Mouse (Mus musculus) left cerebral cortex, postnatal 36 days (tissue): ENCODE results near the gene Slc44a4. TPM values are rescaled to one million over a fixed set of nuclear protein-coding genes. Genes with fewer than 3 reads are reported as not detected.
A peak's percentile ranks its signal among the peaks of the same experiment; 100 is the strongest.

Experiments used
- DNase-seq, 2 experiments: peaks; one replicate each; pipeline ENCODE4 v3.0.0; 2021 to 2022; ENCODE audit warnings: low spot score in 2 of 2, mixed read lengths in 1 of 2
- intact Hi-C: fragments of 180-260 bp; cut with DNase I; formaldehyde crosslinking; loops from one replicate; pipeline ENCODE4 v1.15.1; 2025
- total RNA-seq, 2 experiments: library from RNA; stranded (reverse); gene quantifications; 2 replicates each; pipeline ENCODE4 v1.2.3; 2021

Gene Slc44a4
- under 1 TPM; 0.23 to 0.69 TPM for total RNA-seq

DNA sequence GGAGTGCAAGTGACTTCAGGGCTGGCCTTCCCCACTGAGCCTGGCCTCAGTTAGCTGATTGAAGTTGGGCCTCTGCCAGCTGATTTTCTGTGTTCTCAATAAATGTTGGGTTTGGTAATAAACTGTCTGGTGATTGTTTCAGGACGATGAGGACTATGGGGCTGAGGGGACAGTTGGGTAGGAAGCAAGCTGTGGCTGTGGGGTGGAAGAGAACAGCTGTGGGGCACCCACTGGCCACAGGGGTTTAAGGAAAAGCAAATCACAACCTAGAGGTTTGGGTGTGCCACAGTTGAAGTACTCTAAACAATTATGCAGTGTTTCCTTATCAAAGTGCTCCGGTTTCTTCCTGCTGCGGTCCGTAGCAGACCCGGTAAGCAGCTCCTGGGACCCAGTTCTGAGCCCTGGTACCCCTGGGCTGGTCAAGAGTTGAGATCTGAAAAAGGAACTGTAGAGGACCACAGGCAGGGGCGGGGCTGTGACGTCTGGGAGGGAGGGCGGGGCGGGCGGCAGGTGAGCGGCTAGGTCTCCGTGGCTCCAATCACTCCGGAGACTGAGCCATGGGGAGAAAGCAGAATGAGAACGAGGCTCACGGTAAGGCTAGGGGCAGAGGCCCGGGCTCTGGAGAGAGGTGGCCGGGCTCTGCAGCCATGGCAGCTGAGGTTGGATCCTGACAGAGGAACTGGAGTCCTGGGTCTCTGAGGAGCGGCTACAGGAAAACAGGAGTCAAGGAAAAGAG, at the start of gene Slc44a4:
Slc44a4 (plus strand) TSS at position 537 of the 736 bp plus-strand sequence.
- DNase-seq, result no peak
- intact Hi-C loops, result loop anchor here (5.0 kb wide), 1 partner anchor 57 kb away; no protein-coding TSS in a partner anchor

DNA sequence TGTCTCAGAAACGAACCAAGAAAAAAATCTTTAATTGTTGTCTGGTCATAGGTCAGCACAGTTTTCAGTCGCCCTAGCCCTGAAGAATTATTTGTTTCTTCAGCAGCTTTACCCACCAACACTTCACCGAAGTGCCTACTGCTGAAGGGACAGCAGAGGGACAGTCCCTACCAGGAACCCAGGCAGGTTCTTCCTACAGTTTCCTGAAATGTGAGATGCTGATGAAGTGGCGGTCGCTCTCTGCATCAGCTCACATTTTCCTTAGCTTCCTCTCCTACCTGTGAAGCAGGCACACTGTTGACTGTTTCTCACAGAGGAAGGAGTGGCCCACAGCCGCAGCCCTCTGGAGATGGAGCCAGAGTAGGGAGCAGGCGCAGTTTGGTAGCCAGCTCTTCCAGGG, 48.3 kb upstream of the Slc44a4 start:
- DNase-seq, result no peak

DNA sequence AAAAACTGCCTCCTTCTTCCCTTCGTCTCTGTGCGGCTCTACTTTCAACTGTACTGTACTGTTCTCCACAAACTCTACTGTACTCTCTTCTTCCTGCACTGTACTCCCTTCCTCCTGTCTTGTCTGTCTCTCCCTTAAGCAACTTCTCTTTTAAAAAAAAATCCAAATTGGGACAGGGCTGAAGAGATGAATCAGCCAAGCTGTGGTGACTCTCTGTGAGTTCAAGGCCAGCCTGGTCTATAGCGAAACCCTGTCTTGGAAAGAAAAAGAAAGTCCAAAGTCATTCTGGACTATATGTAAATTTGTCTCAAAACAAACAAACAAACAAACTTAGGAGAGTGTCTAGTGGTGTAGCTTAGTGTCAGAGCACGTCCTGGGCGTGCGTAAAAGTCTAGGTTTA, 39.9 kb upstream of the Slc44a4 start:
- intact Hi-C loops, result no loop called here
- DNase-seq, result no peak

More for the DNA sequence above, 48.3 kb upstream of the Slc44a4 start:
- intact Hi-C loops, result no loop called here

- intact Hi-C loops, result no loop called here
- DNase-seq, result no peak
These were observed 34.9 kb upstream of the Slc44a4 start, which contains the start of gene Zbtb12 for GRCm38 (mm10) chr17:34879336-34879879. Gene Zbtb12, plus strand, starts transcription at chr17:34879483.

DNA sequence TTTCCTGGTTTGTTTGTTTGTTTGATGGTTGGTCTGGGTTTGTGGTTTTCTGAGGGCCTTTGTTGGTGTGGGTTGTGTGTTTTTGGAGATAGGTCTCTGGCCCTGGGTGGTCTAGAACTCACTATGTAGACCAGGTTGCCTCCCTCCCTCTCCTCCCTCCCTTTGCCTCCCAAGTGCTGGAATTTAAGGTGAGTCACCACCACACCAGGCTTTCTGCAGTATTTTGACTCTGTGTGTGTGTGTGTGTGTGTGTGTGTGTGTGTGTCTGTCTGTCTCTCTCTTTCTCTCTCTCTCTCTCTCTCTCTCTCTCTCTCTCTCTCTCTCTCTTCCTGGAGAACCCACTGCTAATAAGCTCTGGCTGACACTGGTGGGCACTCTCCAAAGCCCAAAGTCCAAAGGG, 33.1 kb upstream of the Slc44a4 start:
- no peak for DNase-seq

GRCm38 (mm10) chr17:34881683-34882310, 32.5 kb upstream of the Slc44a4 start, which contains the start of gene Gm20547:
Gene Gm20547, minus strand, starts transcription at chr17:34882042.
- DNase-seq, result no peak
- intact Hi-C loops, result no loop called here

More for the DNA sequence above, 33.1 kb upstream of the Slc44a4 start:
- intact Hi-C loops, result no loop called here

DNA sequence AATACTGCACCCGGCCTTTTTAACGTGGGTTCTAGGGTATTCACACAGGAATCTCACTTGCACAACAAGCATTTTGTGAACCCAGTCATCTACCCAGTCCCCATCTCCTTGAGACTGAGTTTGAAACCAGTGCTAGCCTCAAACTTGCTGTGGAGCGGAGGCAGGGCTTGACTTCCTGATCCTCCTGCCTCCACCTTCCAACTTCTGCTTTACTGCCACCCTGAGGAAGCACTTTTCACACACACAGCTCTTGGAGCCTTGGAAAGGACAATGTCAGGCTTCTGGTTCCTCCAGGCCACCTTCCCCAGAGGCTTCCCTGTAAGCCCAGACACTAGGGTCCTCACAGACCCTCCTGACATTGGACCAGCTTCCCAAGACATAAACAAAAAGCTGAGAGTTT, 30.9 kb upstream of the Slc44a4 start:
- no peak for DNase-seq
- intact Hi-C loops, result no loop called here

DNA sequence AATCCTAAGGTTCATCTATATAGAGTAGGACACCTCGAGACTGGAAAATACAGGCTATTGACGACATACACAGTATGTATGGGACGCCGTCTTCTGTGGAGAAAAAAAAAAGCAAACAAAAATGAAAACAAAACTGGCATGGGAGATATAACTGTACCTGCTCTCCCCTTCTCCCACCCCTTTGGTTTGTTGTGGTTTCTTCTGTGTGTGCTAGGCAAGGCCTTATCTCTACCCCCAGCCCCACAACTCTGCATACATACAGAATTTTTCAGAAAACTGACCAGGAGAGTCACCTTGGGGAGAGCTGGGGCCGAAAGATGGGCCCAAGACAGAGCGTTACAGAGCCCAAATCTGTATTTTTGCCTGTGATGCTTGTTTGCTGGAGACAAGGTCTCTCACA, 29.6 kb upstream of the Slc44a4 start:
- intact Hi-C loops, result no loop called here
- no peak for DNase-seq

GRCm38 (mm10) chr17:34885615-34886014, 28.7 kb upstream of the Slc44a4 start:
- no peak for DNase-seq
- intact Hi-C loops, result no loop called here

DNA sequence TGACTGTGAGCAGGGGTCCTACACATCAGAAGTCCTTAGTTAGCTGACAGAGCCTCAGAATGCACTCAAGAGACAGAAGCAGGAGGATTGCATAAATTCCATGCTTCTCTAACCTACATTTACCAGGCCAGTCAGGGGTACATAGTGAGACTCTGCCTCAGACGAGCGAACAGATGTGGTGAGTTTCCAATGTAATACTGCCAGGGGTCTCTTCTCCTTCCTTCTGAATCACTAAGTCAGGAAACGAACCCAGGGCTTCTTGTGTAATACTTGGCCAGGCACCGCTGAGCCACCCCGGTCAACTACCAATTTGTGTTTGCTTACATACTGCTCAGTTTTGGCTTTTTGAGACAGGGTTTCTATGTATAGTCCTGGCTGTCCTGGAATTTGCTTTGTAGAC, 26.3 kb upstream of the Slc44a4 start:
- DNase-seq, result no peak
- intact Hi-C loops, result no loop called here

GRCm38 (mm10) chr17:34890074-34890743, 24.1 kb upstream of the Slc44a4 start:
- DNase-seq, result no peak
- intact Hi-C loops, result loop anchor here (5.0 kb wide), 2 partner anchors 38 to 53 kb away; partner anchors contain the start of genes Dxo, Nelfe, Skiv2l and Stk19

GRCm38 (mm10) chr17:34891377-34891776, 22.9 kb upstream of the Slc44a4 start:
- intact Hi-C loops, result loop anchor here (5.0 kb wide), 2 partner anchors 39 to 54 kb away; partner anchors contain the start of genes Dxo, Nelfe, Skiv2l and Stk19
- DNase-seq, result no peak

DNA sequence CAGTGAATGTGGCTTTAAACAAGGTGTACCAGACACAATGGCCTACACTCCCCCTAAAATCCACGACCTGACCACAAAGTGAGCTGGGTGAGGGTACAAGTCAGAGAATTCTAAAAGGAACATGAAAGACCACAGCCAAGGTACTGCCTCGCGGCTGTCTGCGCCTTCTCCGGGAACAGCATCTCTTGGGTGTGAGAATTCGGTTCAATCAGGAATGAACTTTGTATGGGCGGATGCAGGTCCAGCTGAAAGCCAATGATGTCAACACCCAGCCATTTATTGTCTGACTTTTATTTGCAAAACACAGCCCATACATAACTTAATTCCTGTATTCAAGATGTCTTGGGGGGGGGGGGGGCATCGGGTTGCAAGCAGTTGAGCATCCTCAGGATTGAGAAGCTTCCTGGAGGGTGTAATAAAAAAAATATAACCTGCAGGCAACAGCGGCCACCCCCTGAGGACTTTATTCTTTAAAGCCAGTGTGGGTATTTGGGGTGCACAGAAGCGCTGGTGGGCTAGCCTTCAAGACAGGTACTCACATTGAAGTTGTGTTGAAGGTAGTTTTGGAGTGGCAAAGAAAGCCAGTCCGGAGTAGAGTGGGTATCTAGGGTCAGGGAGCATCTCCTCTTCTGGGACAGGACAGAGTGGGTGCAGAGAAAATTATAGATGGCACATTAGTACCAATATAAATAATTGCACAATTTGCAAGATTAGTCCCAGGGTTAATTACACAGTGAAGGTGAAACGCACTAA, 21.0 kb upstream of the Slc44a4 start:
- intact Hi-C loops, result loop anchor here (5.0 kb wide), 2 partner anchors 41 to 56 kb away; partner anchors contain the start of genes Dxo, Nelfe, Skiv2l and Stk19
- DNase-seq, result no peak

DNA sequence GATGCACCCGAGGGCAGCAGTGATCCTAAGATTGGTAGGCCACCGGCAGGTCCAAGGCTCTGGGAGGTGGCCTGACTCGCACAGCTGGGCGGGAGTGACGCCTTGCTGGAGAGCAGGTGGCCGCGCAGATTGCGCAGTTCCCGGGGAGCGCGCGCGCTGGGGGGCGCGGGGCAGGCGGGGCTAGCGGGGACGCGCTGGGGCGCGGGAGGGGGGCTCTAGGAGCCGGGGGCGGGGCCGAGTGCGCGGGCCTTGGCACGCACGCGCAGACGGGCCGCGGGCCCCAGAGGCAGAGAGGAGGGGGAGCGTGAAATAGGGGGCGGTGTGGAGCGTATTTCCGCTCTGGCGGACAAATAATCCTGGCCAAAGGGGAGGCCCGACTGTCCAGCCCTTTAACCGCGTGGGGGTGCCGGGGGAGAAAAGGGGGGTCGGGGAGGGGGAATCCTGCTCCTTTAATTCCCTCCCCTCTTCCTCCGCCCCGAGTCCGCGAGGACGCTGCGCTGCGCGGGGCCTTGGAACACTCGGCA, 20.1 kb upstream of the Slc44a4 start:
- intact Hi-C loops, result loop anchor here (5.0 kb wide), 2 partner anchors 42 to 57 kb away; partner anchors contain the start of genes Dxo, Nelfe, Skiv2l and Stk19
- DNase-seq, result peak; percentile 90 to 93

GRCm38 (mm10) chr17:34894801-34895530, 19.3 kb upstream of the Slc44a4 start:
- intact Hi-C loops, result loop anchor here (5.0 kb wide), 5 partner anchors 43 to 342 kb away; partner anchors contain the start of genes Dxo, Nelfe, Nfkbil1 and Ppt2
- peak; percentile 33 to 56 for DNase-seq

GRCm38 (mm10) chr17:34895724-34896123, 18.5 kb upstream of the Slc44a4 start:
- DNase-seq, result no peak
- intact Hi-C loops, result loop anchor here (5.0 kb wide), 3 partner anchors 57 to 342 kb away; partner anchors contain the start of genes Nfkbil1, Ppt2 and Prrt1

GRCm38 (mm10) chr17:34896366-34896765, 17.9 kb upstream of the Slc44a4 start:
- intact Hi-C loops, result loop anchor here (5.0 kb wide), 3 partner anchors 56 to 341 kb away; partner anchors contain the start of genes Nfkbil1, Ppt2 and Prrt1
- no peak for DNase-seq
